Mouse (Mus musculus) lung, embryonic 14.5 days (tissue): ENCODE results near the gene Prokr1. TPM values are rescaled to one million over a fixed set of nuclear protein-coding genes. Genes with fewer than 3 reads are reported as not detected.
A peak's percentile ranks its signal among the peaks of the same experiment; 100 is the strongest.

Experiments
- ATAC-seq: fragments of 200-750 bp; cut with Nextera tagmentation; 2 replicates; pipeline ENCODE4 v1.8.0; 2017; ENCODE audit warnings: mild to moderate bottlenecking, moderate TSS enrichment, moderate library complexity; ENCODE audit not compliant: insufficient read depth
- DNase-seq: peaks from one replicate; pipeline ENCODE4 v3.0.0-alpha.2; 2015
- H3K27ac ChIP-seq: fragments of 300-500 bp; sonication (generic); 2 replicates; pipeline ENCODE4 v1.5.1; 2014; ENCODE audit warnings: low read depth, mild to moderate bottlenecking, moderate library complexity
- H3K27me3 ChIP-seq: fragments of 300-500 bp; sonication (generic); 2 replicates; pipeline ENCODE4 v1.6.1; 2014; ENCODE audit warnings: low read length, control low read depth; ENCODE audit not compliant: insufficient read depth
- H3K36me3 ChIP-seq: fragments of 300-500 bp; sonication (generic); 2 replicates; pipeline ENCODE4 v1.6.1; 2014; ENCODE audit warnings: control low read depth; ENCODE audit not compliant: insufficient read depth
- H3K4me1 ChIP-seq: fragments of 300-500 bp; sonication (generic); 2 replicates; pipeline ENCODE4 v1.6.1; 2014; ENCODE audit warnings: antibody characterized with exemption, control low read depth; ENCODE audit not compliant: insufficient read depth
- H3K4me2 ChIP-seq: fragments of 300-500 bp; sonication (generic); 2 replicates; pipeline ENCODE4 v1.6.1; 2014; ENCODE audit warnings: mild to moderate bottlenecking
- H3K4me3 ChIP-seq: fragments of 300-500 bp; sonication (generic); 2 replicates; pipeline ENCODE4 v1.5.1; 2014; ENCODE audit warnings: low read depth, low read length
- H3K9ac ChIP-seq: fragments of 300-500 bp; sonication (generic); 2 replicates; pipeline ENCODE4 v1.6.1; 2014
- H3K9me3 ChIP-seq: fragments of 300-500 bp; sonication (generic); 2 replicates; pipeline ENCODE4 v1.6.1; 2016; ENCODE audit warnings: low read depth, low read length, control low read depth
- CTCF ChIP-seq: IDR thresholded peaks from 2 replicates; pipeline ENCODE4 v1.5.1; 2016; ENCODE audit warnings: antibody characterized with exemption, low read depth
- WGBS: fragments of 180-500 bp; shearing (Covaris S2); extraction: QIAGEN DNeasy Blood & Tissue Kit; methylation state at CpG from one replicate; pipeline ENCODE4 v1.1.7; 2014; 5-methylcytosine and 5-hydroxymethylcytosine counted together
- polyA plus RNA-seq: library from polyadenylated mRNA; unstranded; fragments of >200 nt; fragmentation: Nextera tagmentation; extraction: Ambion mirVana; gene quantifications from 2 replicates; pipeline ENCODE4 v1.2.1, GENCODE M21; 2014

Gene Prokr1
- polyA plus RNA-seq, 1 experiment from 2014 or later: 2.5 TPM

DNA sequence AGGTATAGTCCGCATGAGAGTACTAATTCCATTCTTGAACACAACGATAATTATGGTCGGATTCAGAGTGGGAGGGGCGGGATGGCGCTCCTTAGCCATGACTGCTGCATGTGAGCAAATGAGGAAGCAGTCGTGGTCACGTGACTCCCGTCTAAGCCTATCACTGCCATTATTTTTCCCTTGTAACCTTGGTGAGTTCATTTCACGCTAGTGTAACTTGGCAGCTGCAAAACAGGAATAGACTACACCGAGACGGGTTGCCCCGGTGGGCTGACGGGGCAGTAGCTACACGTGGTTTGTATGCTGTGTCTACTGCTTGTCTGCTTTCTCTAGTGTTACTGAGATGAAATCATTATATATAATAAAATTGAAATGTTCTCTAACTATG lies 25.1 kb upstream of the Prokr1 start:
- no peaks in the 10 kb centered on the region for H3K9me3 ChIP-seq
- no peak overlapping the region for H3K27ac ChIP-seq
- 88% methylated on average over 14 of the region's 14 CpGs for WGBS
- no peak for TF ChIP-seq CTCF
- no peak overlapping the region for H3K4me3 ChIP-seq
- no peaks in the 10 kb centered on the region for H3K27me3 ChIP-seq
- no peaks in the 10 kb centered on the region for H3K36me3 ChIP-seq
- H3K9ac ChIP-seq: no peak overlapping the region
- no peak for DNase-seq
- H3K4me2 ChIP-seq: no peak overlapping the region
- H3K4me1 ChIP-seq: peaks cover 5% of the 10 kb centered on the region; the same call in 1 of the 2 replicates
- no peak for ATAC-seq

DNA sequence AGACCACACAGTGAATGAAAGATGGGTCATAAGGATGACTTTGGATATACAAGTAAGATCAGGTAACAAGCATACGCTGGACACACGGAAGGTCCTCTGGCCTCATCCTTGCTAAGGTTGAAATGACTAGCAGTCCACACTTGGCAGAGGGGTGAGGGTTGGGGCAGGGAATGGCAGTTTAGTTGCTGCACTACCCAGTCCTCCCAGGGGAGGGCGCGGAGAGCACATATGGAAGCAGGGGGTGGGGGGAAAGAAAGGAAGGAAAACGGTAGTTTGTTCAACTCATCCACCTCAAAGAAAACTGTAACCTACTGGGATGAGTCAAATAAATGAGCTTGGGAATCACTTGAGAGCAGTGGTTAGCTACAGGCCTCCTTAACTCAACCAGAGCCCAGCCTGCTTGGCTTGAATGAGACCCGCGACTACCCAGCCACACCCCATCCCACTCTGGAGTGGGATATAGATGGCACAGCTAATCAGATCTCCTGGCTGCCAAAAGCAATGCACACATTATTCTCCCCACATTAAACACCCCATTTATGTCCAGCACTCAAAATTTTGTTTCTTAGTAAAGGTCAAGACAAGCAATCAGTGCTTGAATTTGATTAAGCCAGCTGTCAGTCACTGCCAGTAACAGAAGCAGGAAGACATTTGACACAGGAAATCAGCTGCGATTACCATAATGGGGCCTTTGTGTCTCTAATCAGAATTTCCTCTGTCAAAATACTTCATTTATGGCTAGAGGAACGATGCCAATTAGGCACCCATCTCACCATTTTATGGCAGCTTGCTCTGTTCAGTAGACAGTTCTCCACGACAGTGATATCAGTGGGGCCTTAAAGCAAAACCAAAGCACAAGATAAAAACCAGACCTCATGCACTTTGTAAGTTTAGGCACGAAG lies 24.5 kb upstream of the Prokr1 start:
- peak; percentile 63 for DNase-seq
- peak; percentile 69 for TF ChIP-seq CTCF
- 53% methylated on average over 11 of the region's 11 CpGs for WGBS

DNA sequence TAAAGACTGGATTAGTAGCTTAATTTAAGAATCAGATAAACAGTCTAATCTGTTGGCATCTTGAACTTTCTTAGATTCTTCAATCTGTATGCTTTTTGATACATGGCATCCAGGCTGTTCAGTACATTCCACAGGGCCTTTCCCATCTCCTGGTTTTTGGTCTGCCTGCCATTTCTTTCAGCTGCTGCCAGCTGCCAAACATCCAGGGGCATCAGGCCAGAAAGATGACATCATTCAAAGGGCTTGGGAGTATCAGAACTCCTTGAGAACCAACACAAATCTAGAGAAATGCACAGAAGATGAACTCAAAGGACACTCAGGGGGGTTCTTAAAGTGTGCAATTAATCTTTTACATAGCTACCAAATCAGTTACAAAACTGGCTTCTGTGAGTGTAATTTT lies 9.3 kb upstream of the Prokr1 start:
- Histone ChIP-seq H3K4me2 (no peak overlapping the region), H3K4me1 (no peaks in the 10 kb centered on the region), H3K9me3 (no peaks in the 10 kb centered on the region), H3K36me3 (no peaks in the 10 kb centered on the region), H3K4me3 (no peak overlapping the region), H3K9ac (no peak overlapping the region), H3K27me3 (no peaks in the 10 kb centered on the region), H3K27ac (no peak overlapping the region)
- DNase-seq (peak; percentile 70), ATAC-seq (no peak)
- no peak for TF ChIP-seq CTCF

More for the DNA sequence above, 24.5 kb upstream of the Prokr1 start:
- Histone ChIP-seq H3K4me2 (no peak overlapping the region), H3K4me3 (no peak overlapping the region), H3K9ac (no peak overlapping the region), H3K27ac (no peak overlapping the region), H3K9me3 (no peaks in the 10 kb centered on the region), H3K4me1 (no peaks in the 10 kb centered on the region), H3K27me3 (no peaks in the 10 kb centered on the region), H3K36me3 (no peaks in the 10 kb centered on the region)
- ATAC-seq: no peak

DNA sequence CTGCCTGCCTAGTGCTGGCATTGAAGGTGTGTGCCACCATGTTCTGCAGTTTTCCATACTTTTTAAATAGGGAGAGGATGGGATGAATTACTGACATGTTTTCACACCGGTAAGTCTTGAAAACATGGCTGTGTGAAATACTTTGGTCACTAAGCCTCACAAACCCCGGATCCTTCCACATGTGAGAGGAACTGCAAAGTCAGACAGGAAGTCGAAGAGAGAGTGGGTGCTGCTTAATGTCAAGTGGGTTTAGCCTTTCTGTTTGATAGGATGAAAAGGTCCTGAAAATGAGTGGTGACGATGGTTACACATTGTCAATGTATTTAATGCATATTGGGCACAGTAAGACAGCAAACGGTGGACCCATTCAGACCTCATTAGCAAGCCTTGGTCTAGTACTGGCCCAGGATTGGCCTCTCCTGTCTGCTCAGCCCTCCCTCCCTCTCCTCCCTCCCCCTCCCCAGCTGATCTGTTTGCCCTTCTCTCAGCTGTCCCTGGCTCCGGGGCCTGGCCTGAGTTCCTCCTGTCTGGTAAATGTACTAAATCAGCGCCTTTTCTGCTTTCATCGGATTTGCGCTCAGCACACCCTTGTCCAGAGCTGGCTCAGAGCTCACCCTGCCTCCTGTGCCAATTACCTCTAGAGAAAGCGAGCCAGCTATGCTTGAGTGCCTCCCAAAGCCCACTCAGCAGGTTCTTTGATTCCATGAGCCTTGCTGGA lies 6.7 kb upstream of the Prokr1 start:
- no peaks in the 10 kb centered on the region for H3K36me3 ChIP-seq
- no peak overlapping the region for H3K4me2 ChIP-seq
- H3K9ac ChIP-seq: no peak overlapping the region
- WGBS: 55% methylated on average over 10 of the region's 10 CpGs
- no peaks in the 10 kb centered on the region for H3K27me3 ChIP-seq
- ATAC-seq (no peak; the same call in 1 of the 2 replicates), DNase-seq (no peak)
- H3K9me3 ChIP-seq: no peaks in the 10 kb centered on the region
- H3K4me1 ChIP-seq: no peaks in the 10 kb centered on the region
- H3K27ac ChIP-seq: no peak overlapping the region
- no peak overlapping the region for H3K4me3 ChIP-seq
- TF ChIP-seq CTCF: no peak

- Histone ChIP-seq H3K4me3 (no peak overlapping the region), H3K27ac (no peak overlapping the region), H3K9ac (no peak overlapping the region), H3K4me1 (peaks cover 7% of the 10 kb centered on the region; the same call in 1 of the 2 replicates), H3K9me3 (no peaks in the 10 kb centered on the region), H3K36me3 (no peaks in the 10 kb centered on the region), H3K27me3 (0 out of 2 replicates have a peak, but pooled peaks cover 3% of the 10 kb centered on the region), H3K4me2 (no peak overlapping the region)
- DNase-seq (no peak), ATAC-seq (no peak)
- 72% methylated on average over 6 of the region's 6 CpGs for WGBS
- no peak for TF ChIP-seq CTCF
These were observed 3.6 kb upstream of the Prokr1 start for GRCm38 (mm10) chr6:87594188-87594587.

- peak; percentile 72 for ATAC-seq
- H3K9me3 ChIP-seq: no peaks in the 10 kb centered on the region
- no peak for TF ChIP-seq CTCF
- 0 out of 2 replicates have a peak, but pooled peaks cover 6% of the 10 kb centered on the region for H3K27me3 ChIP-seq
- H3K36me3 ChIP-seq: no peaks in the 10 kb centered on the region
- peak overlapping the region; percentile 44 for H3K4me3 ChIP-seq
- peaks cover 7% of the 10 kb centered on the region; the same call in 1 of the 2 replicates for H3K4me1 ChIP-seq
- 18% methylated on average over 12 of the region's 12 CpGs for WGBS
- H3K9ac ChIP-seq: peak overlapping the region; percentile 45
- peak overlapping the region; percentile 80 for H3K4me2 ChIP-seq
- DNase-seq: no peak
- no peak overlapping the region for H3K27ac ChIP-seq
These were observed 687 bp downstream of the Prokr1 start for GRCm38 (mm10) chr6:87589718-87590393.
